Mouse (Mus musculus) gastrocnemius, postnatal 14 days (tissue): ENCODE results near the gene Gm8300. TPM values are rescaled to one million over a fixed set of nuclear protein-coding genes. Genes with fewer than 3 reads are reported as not detected.
A peak's percentile ranks its signal among the peaks of the same experiment; 100 is the strongest.
"Not testable (repeated sequence)": the region's sequence is repeated elsewhere in the genome, so short reads cannot be mapped to it uniquely, and the experiment has no call there.

Experiments
- DNase-seq: peaks from one replicate; pipeline ENCODE4 v3.0.0; 2021; ENCODE audit warnings: mixed read lengths
- intact Hi-C: fragments of 180-260 bp; cut with DNase I; formaldehyde crosslinking; loops from one replicate; pipeline ENCODE4 v1.15.1; 2025; ENCODE audit warnings: low total_unique reads
- long read RNA-seq, 2 experiments: library from polyadenylated mRNA; stranded (forward); transcript quantifications; one replicate each; pipeline ENCODE4 v2.0.0; 2021
- total RNA-seq, 2 experiments: library from RNA; stranded (reverse); gene quantifications; 2 replicates each; pipeline ENCODE4 v1.2.3; 2021

The Gm8300 gene
- total RNA-seq = not detected
- long read RNA-seq, experiment 1 = 0 reads
- long read RNA-seq, experiment 2 = 0 reads

- DNase-seq, intact Hi-C loops: not testable (repeated sequence)
Measured at GRCm38 (mm10) chr12:87514016-87514415, at the start of gene Gm8300. TSS of gene Gm8300 (plus strand) at chr12:87514316.

DNA sequence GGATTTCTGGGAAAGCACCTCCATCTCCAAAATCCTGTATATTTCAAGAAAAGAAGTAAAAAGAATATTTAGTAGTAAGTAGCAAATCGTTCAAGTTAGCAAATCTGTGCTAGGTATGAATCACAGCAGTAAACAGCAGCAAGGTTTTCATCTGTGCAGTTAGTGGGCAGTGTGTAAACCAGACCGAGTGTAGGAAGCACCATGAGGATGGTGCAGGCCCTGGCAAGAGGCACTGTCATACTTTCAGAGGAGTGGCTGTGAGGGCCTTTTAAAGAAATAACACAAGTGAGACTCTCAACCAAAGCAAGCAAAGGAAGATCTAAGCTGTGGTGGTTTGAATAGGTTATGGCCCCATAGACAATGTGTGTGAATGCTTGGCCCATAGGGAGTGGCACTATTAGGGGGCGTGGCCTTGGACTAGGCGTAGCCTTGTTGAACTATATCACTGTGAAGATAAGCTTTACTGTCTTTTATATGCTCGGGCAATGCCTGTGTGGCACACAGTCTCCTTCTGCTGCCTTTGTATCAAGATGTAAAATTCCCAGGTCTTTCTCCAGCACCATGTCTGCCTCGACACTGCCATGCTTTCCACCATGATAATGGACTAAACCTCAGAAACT, 49.3 kb upstream of the Gm8300 start:
- intact Hi-C loops = no loop called here
- DNase-seq = no peak

DNA sequence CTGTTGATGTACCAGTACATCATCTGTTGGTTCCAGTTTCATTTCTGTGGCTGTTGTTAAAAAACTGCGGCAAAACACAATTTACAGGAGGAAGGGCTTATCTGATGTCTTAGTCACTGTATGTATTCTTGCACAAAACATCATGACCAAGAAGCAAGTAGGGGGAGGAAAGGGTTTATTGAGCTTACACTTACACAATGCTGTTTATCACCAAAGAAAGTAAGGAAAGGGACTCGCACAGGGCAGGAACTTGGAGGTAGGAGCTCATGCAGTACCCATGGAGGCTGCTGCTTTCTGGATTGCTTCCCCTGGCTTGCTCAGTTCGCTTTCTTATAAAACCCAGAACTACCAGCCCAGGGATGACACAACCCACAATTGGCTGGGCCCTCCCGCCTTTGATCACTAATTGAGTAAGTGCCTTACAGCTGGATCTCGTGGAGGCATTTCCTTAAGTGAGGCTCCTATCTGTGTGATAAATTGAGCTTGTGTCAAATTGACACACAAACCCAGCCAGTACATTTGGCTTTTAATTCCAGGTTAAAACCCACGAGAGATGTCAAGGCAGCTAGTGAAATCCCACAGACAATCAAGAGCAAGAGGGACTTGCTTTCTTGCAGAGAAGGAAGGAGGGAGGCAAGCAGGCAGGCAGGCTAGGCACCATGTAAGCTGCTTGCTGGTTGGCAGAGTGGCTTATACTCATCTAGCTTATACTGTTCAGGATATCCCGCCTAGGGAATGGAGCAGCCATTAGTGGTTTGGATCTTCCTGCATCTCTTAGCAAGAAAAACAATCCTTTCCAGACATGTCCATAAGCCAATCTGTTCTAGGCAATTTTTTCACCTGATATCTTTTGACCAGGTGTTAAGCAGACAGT, 43.6 kb upstream of the Gm8300 start:
- no peak for DNase-seq
- intact Hi-C loops = no loop called here

DNA sequence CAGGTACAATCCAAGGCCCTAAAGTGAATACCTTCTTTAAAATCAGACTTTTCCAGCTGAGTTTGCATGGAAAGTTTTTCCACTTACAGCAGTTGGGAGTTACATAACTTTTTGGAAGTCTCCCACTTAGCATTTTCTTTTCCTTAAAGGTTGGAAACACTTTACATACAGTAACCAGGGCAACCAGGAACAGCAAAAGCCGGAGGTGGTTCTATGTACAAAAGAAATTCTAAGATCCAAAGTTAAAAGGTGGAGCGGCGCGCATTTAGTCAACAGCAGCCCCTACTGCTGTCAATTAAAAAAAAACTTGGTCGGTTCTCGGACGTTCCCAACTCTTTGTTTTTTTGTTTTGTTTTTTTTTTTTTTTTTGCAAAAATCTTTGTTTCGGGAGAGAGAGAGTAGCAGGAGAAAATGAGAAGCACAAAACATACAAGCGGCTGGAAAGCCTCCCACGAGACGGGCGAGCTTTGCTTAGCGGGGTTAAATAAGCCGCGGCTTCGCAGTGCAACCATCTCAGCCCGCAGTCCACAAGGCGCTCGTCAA, 42.6 kb upstream of the Gm8300 start:
- intact Hi-C loops = no loop called here
- no peak for DNase-seq

DNA sequence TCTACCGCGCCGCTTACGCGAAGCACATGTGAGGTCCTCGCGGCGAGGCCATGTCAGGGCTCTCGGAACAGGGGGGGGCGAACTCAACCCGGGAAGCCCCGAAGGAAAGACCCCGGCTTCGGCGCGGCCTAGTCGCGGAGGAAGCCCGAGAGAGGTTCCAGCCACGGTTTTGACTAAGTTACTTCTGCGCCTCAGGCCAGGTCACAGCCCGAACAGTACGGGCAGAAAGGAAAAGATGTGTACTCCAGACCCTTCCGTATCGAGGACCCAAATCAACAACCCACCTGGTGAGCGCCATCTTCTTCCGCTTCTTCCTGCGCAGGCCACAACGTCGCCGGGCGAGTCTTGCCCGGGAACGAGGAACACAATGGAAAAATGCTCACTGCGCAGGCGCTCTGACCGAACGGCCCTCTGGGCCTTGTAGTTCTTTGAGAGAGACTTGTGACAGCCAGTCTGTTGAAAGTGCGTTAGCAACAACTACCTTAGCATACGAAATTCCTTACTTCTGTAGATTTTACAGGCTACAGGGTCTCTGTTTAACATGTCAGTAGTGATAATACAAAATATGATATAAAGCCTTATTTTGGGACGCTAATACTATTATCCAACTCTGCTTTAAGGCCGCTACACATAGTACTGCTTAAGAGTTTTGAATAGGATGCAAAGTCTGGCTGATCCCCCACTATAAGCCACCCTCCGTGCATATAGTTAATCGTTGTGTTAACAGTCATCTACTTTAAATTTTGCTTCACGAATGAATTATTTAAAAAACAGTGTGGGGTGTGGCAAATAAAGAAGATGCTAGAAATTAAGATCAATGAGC, 41.9 kb upstream of the Gm8300 start, which contains the start of gene Snw1:
TSS of gene Snw1 (minus strand) at position 311 of the 823 bp plus-strand sequence.
- DNase-seq = peak; percentile 94
- intact Hi-C loops = no loop called here

DNA sequence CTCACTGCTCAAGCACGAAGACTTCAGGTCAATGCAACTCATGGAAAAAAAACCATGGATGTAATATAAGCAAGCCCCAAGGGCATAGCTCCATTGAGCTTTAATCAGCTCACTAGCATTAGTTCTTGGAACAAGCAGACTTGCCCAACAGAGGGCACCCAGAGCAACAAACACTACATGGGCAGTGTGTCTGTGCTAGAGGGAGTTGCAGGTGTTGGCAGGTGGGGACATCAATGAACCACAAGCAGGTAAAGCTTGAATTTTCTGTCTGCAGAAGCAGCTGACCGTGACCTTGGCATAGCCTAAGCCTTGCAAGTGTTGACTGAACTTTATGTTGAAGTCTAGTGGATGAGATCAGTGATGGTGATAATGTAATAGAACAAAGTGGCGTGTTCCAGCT, 39.4 kb upstream of the Gm8300 start:
- DNase-seq = no peak

GRCm38 (mm10) chr12:87482482-87482881, 31.6 kb upstream of the Gm8300 start:
- intact Hi-C loops = not testable (repeated sequence)

More for the DNA sequence above, 39.4 kb upstream of the Gm8300 start:
- intact Hi-C loops = no loop called here

GRCm38 (mm10) chr12:87488683-87489082, 25.4 kb upstream of the Gm8300 start:
- intact Hi-C loops = not testable (repeated sequence)

More at GRCm38 (mm10) chr12:87482482-87482881, 31.6 kb upstream of the Gm8300 start:
- DNase-seq = not testable (repeated sequence)

GRCm38 (mm10) chr12:87494421-87494820, 19.7 kb upstream of the Gm8300 start, which contains the start of gene Gm5788:
TSS of gene Gm5788 (plus strand) at chr12:87494721.
- DNase-seq, intact Hi-C loops: not testable (repeated sequence)

More at GRCm38 (mm10) chr12:87488683-87489082, 25.4 kb upstream of the Gm8300 start:
- not testable (repeated sequence) for DNase-seq

- DNase-seq, intact Hi-C loops: not testable (repeated sequence)
Measured at GRCm38 (mm10) chr12:87519616-87520015, 5.5 kb downstream of the Gm8300 start.

DNA sequence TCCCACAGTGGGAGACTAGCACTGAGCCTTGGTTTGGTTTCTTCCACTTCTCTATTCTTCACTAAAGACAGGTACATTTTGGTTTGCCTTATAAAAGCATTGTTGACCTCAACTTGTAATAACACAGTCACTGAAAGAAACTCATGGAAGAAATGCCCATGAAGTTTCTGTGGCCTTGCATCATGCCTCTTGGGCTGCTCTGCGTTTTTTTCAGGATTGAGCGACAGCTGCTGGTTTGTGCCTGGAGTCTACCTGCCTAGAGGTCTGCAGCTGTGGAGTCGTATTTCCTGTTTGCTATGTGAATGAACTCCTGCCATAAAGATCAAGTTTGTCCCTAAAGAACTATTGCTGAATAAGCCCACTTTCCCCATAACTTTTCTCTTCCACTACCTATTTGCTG, 29.8 kb downstream of the Gm8300 start:
- intact Hi-C loops = no loop called here
- DNase-seq = no peak

- intact Hi-C loops = not testable (repeated sequence)
Measured at GRCm38 (mm10) chr12:87550628-87551027, 36.5 kb downstream of the Gm8300 start.

More at GRCm38 (mm10) chr12:87550628-87551027, 36.5 kb downstream of the Gm8300 start:
- DNase-seq = not testable (repeated sequence)

Other genes starting within 250 kb of the Gm8300 start
- gene Vipas39, start 248.1 kb upstream of the Gm8300 start, total RNA-seq = 10 to 100 TPM in 1 of 2 experiments, 1 to 10 TPM in 1; 9.0 to 11.0 TPM
- gene Ahsa1, start 247.8 kb upstream of the Gm8300 start, total RNA-seq = 100 to 1,000 TPM; 111 to 115 TPM
- gene Ism2, start 214.6 kb upstream of the Gm8300 start, total RNA-seq = under 1 TPM in 1 of 2 experiments, not detected in 1; 0.08 TPM
- gene Sptlc2, start 126.0 kb upstream of the Gm8300 start, total RNA-seq = 10 to 100 TPM; 16.8 to 20.2 TPM
- gene Slirp, start 70.4 kb upstream of the Gm8300 start, total RNA-seq = 100 to 1,000 TPM; 142 to 154 TPM
- 1 to 10 TPM; 6.0 to 7.6 TPM for gene Alkbh1, start 70.3 kb upstream of the Gm8300 start, total RNA-seq
- gene Snw1, start 42.0 kb upstream of the Gm8300 start, total RNA-seq = 10 to 100 TPM; 43.7 to 44.7 TPM
- gene Gm5788, start 19.6 kb upstream of the Gm8300 start, total RNA-seq = not detected
- gene Oog1, start 88.4 kb downstream of the Gm8300 start, total RNA-seq = not detected
- gene Gm4027, start 104.6 kb downstream of the Gm8300 start, total RNA-seq = not detected
- not detected for gene Gm16381, start 130.3 kb downstream of the Gm8300 start, total RNA-seq